Mouse (Mus musculus) G1E (cell line): ENCODE results near the gene Tcerg1l. TPM values are rescaled to one million over a fixed set of nuclear protein-coding genes. Genes with fewer than 3 reads are reported as not detected.

Experiments used
- ATAC-seq: 2 replicates; pipeline ENCODE4 v1.8.0; 2016; ENCODE audit warnings: mild to moderate bottlenecking; ENCODE audit not compliant: insufficient number of reproducible peaks, poor library complexity, low FRiP score, severe bottlenecking; ENCODE audit errors: extremely low read depth
- DNase-seq: peaks from one replicate; pipeline ENCODE4 v3.0.0; 2012; ENCODE audit warnings: low spot score
- H3K27me3 ChIP-seq: 2 replicates; pipeline ENCODE4 v1.6.1; 2012; ENCODE audit warnings: mild to moderate bottlenecking, low read length, inconsistent platforms; ENCODE audit not compliant: insufficient read depth
- H3K36me3 ChIP-seq: replicated peaks from 2 replicates; pipeline ENCODE3; 2012; ENCODE audit warnings: mild to moderate bottlenecking, inconsistent platforms
- H3K4me1 ChIP-seq: 2 replicates; pipeline ENCODE4 v1.6.1; 2012; ENCODE audit warnings: low read depth, low read length, inconsistent platforms, mixed read lengths; ENCODE audit not compliant: insufficient read depth
- H3K4me3 ChIP-seq: 2 replicates; pipeline ENCODE4 v1.5.1; 2012; ENCODE audit warnings: low read depth, mild to moderate bottlenecking, inconsistent platforms, low read length, moderate library complexity, mixed read lengths
- H3K9me3 ChIP-seq: replicated peaks from 2 replicates; pipeline ENCODE4 v1.6.1; 2012; ENCODE audit warnings: inconsistent platforms
- CTCF ChIP-seq: IDR thresholded peaks from 2 replicates; pipeline ENCODE4 v1.5.1; 2012; ENCODE audit warnings: low read depth, low read length, inconsistent platforms, mixed read lengths
- GATA1 ChIP-seq: IDR thresholded peaks from 2 replicates; pipeline ENCODE4 v1.6.1; 2012; ENCODE audit warnings: borderline replicate concordance, low read length, inconsistent platforms, mixed read lengths
- GATA2 ChIP-seq: IDR thresholded peaks from 2 replicates; pipeline ENCODE4 v1.6.1; 2012; ENCODE audit warnings: low read depth, low read length, inconsistent platforms, borderline replicate concordance
- POLR2AphosphoS5 ChIP-seq: IDR thresholded peaks from 2 replicates; pipeline ENCODE4 v1.6.1; 2012; ENCODE audit warnings: low read depth, low read length, inconsistent platforms; ENCODE audit not compliant: insufficient replicate concordance
- TAL1 ChIP-seq: conservative IDR thresholded peaks from 2 replicates; pipeline ENCODE4 v1.6.1; 2012; ENCODE audit warnings: low read depth, low read length, inconsistent platforms, mixed read lengths
- polyA plus RNA-seq: library from polyadenylated mRNA; stranded (reverse); fragments of >175 nt; gene quantifications from 2 replicates; pipeline ENCODE4 v1.2.3, GENCODE M21; 2012
- total RNA-seq, 2 experiments: library from RNA; stranded (forward) in 1 of 2; stranded (reverse) in 1 of 2; fragments of 200-1000 nt in 1 of 2; fragments of >200 nt in 1 of 2; fragmentation: Nextera tagmentation in 1 of 2; gene quantifications; 2 replicates each; pipeline ENCODE4 v1.2.3; 2014 to 2017

Gene Tcerg1l
- total and polyA plus RNA-seq, 3 experiments: 0.11 TPM; not detected in 2

DNA sequence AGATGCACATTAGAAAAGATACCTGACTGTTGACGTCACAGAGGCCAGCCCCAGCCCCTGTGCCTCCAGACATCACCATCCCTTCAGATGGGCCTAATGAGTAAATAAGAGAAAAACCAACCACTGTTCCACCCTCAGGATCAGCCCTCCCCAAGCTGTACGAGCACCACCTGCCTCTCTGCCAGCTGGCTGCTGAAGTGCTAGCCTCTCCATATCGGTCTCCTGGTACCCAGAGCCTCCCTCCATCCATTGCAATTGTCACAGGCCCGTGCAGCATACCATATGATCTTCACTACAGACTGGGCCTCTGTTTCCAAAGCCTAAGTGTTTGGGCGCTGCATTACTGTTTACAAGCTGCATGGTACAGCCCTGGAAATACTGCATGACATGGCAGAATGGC is 148.9 kb downstream of the Tcerg1l start:
- Histone ChIP-seq H3K27me3 (no peaks in the 10 kb centered on the region), H3K4me1 (no peaks in the 10 kb centered on the region), H3K36me3 (no peaks in the 10 kb centered on the region), H3K9me3 (peaks cover 73% of the 10 kb centered on the region), H3K4me3 (no peak overlapping the region)
- ATAC-seq: no peak
- DNase-seq: no peak
- TF ChIP-seq TAL1: no peak
- no peak for TF ChIP-seq GATA2
- TF ChIP-seq CTCF: no peak
- TF ChIP-seq POLR2AphosphoS5: no peak
- TF ChIP-seq GATA1: no peak

DNA sequence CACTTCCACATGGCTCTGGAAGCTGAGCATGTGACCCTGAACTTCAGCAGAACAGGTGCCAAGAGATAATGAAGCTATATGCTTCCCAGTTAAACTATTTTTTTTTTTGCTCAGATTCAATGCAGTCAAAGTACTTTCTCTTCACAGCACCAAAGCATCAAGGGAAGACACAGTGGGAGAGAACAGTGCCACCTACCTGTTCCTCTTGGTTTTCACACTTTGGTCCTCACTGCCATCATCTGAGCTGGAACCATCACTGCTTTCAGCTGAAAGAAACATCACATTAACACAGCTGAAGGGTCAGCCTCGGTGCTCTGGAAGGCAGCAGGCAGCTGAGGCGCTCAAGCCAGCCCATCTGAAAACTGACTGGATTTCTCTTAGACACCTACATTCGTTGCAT is 149.4 kb downstream of the Tcerg1l start:
- Histone ChIP-seq H3K4me3 (no peak overlapping the region), H3K4me1 (no peaks in the 10 kb centered on the region), H3K27me3 (no peaks in the 10 kb centered on the region), H3K36me3 (no peaks in the 10 kb centered on the region), H3K9me3 (peaks cover 73% of the 10 kb centered on the region)
- TF ChIP-seq TAL1 (no peak), GATA2 (no peak), GATA1 (no peak)
- DNase-seq (no peak), ATAC-seq (no peak)

- H3K36me3 ChIP-seq: no peaks in the 10 kb centered on the region
- H3K4me1 ChIP-seq: no peaks in the 10 kb centered on the region
- H3K27me3 ChIP-seq: no peaks in the 10 kb centered on the region
- ATAC-seq (no peak), DNase-seq (no peak)
- H3K9me3 ChIP-seq: peaks cover 69% of the 10 kb centered on the region
- TF ChIP-seq GATA2 (no peak), CTCF (no peak), GATA1 (no peak), POLR2AphosphoS5 (no peak), TAL1 (no peak)
- no peak overlapping the region for H3K4me3 ChIP-seq
These were observed 150.8 kb downstream of the Tcerg1l start for GRCm38 (mm10) chr7:138246684-138247083.

DNA sequence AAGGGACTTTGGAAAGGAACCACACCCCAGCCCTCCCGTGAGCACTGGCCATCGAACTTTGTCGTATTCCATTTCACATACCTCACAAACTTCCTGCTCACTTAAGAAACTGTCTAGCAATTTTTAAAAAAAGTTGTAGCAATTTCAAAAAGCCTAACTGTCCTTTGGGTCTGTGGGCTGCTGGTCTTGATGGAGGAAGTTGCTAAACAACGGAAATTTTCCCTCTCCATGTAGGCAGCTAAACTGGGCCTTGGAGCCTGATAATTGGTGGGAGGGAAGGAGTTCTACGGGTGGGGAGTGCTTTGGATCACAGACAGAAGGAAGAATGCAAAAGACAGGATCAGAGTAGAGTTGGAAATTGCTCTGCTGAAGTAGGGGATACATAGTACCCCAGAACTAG is 155.3 kb downstream of the Tcerg1l start:
- Histone ChIP-seq H3K36me3 (no peaks in the 10 kb centered on the region), H3K27me3 (no peaks in the 10 kb centered on the region), H3K4me1 (no peaks in the 10 kb centered on the region), H3K4me3 (no peak overlapping the region), H3K9me3 (peaks cover 73% of the 10 kb centered on the region)
- DNase-seq (no peak), ATAC-seq (no peak)
- TF ChIP-seq GATA1 (no peak), TAL1 (no peak), POLR2AphosphoS5 (no peak), GATA2 (no peak)

DNA sequence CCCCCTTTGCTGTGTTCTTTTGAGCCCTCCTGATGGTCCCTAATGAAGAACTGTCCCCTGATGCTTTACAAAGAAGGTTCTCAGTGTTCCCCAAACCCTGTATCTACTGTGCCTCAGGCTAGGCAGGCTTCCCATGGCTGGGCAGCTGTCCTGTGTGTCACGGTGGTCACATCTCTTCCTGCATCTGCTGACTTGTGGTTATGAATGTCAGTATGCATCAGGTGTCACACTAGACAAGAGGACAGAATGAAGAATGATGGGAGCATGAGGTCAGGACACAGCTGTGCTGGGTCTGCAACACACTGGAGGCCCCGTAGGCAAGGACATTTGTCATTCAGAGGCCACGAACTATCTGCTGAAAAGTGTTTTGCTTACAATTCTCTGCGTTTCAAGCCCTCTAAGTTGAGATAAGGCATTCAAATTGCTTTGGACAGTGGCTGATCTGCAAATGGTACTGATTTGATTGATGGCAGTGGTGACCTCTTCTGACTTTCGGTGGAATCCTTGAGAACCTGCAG is 159.8 kb downstream of the Tcerg1l start:
- peaks cover 75% of the 10 kb centered on the region for H3K9me3 ChIP-seq
- TF ChIP-seq GATA2 (no peak), GATA1 (no peak), CTCF (no peak), TAL1 (no peak), POLR2AphosphoS5 (no peak)
- no peaks in the 10 kb centered on the region for H3K27me3 ChIP-seq
- H3K4me1 ChIP-seq: no peaks in the 10 kb centered on the region
- H3K4me3 ChIP-seq: no peak overlapping the region
- ATAC-seq: no peak; the same call in 1 of the 2 replicates
- DNase-seq: no peak
- H3K36me3 ChIP-seq: no peaks in the 10 kb centered on the region

- no peak for ATAC-seq
- Histone ChIP-seq H3K27me3 (no peaks in the 10 kb centered on the region), H3K4me3 (no peak overlapping the region), H3K9me3 (peaks cover 66% of the 10 kb centered on the region), H3K4me1 (no peaks in the 10 kb centered on the region), H3K36me3 (no peaks in the 10 kb centered on the region)
- no peak for DNase-seq
- TF ChIP-seq TAL1: no peak
- no peak for TF ChIP-seq CTCF
- TF ChIP-seq POLR2AphosphoS5: no peak
- TF ChIP-seq GATA2: no peak
- TF ChIP-seq GATA1: no peak
These were observed 173.3 kb downstream of the Tcerg1l start for GRCm38 (mm10) chr7:138224252-138224651.
